Mouse (Mus musculus): ENCODE measurements around the gene Rspo1.

GRCm38 (mm10) chr4:124949488-124949887, 36.7 kb upstream of the Rspo1 start:
- TF ChIP-seq TAL1 (IDR thresholded peaks at IDR 0.05; ENCODE audit: low read length) (no peak), GATA1 (IDR thresholded peaks at IDR 0.05; ENCODE audit: low read length) (no peak)

Data from erythroblast, embryonic 14.5 days (primary cell).